Mouse (Mus musculus) neural tube, embryonic 11.5 days (tissue): ENCODE data around the gene Cd200r2. TPM values are rescaled to one million over a fixed set of nuclear protein-coding genes. Genes with fewer than 3 reads are reported as not detected.

Experiments used
- polyA plus RNA-seq: library from polyadenylated mRNA; unstranded; fragments of >200 nt; fragmentation: Nextera tagmentation; extraction: Ambion mirVana; gene quantifications from 2 replicates; pipeline ENCODE4 v1.2.1, GENCODE M21; 2014

The Cd200r2 gene
- polyA plus RNA-seq, 1 experiment from 2014 or later, result not detected

Other genes with a start within 250 kb of the Cd200r2 start
- gene Nepro, start 142.8 kb upstream of the Cd200r2 start, polyA plus RNA-seq, result 11.9 and 12.3 TPM in 2 replicates
- 31.9 and 33.2 TPM in 2 replicates for gene Gtpbp8, start 120.7 kb upstream of the Cd200r2 start, polyA plus RNA-seq
- 0.38 and 0.58 TPM in 2 replicates for gene Cd200r1, start 101.4 kb upstream of the Cd200r2 start, polyA plus RNA-seq
- not detected in 2 replicates for gene Cd200r4, start 55.4 kb upstream of the Cd200r2 start, polyA plus RNA-seq
- gene Cd200r3, start 76.6 kb downstream of the Cd200r2 start, polyA plus RNA-seq, result not detected in 2 replicates
- 24.5 and 25.6 TPM in 2 replicates for gene Ccdc80, start 226.3 kb downstream of the Cd200r2 start, polyA plus RNA-seq